Mouse (Mus musculus) intestine, embryonic 14.5 days (tissue): ENCODE results near the gene Il17rc. TPM values are rescaled to one million over a fixed set of nuclear protein-coding genes. Genes with fewer than 3 reads are reported as not detected.

Source experiments
- ATAC-seq: fragments of 200-750 bp; cut with Nextera tagmentation; replicated peaks from 2 replicates; pipeline ENCODE4 v1.8.0; 2017; ENCODE audit warnings: low read depth, moderate number of reproducible peaks, moderate TSS enrichment, moderate library complexity; ENCODE audit not compliant: low FRiP score, low TSS enrichment
- DNase-seq: peaks from one replicate; pipeline ENCODE4 v3.0.0-alpha.2; 2018; ENCODE audit warnings: low spot score
- H3K27ac ChIP-seq: fragments of 300-500 bp; sonication (generic); 2 replicates; pipeline ENCODE4 v1.5.1; 2014; ENCODE audit warnings: low read depth, mild to moderate bottlenecking, control low read depth
- H3K27me3 ChIP-seq: fragments of 300-500 bp; sonication (generic); replicated peaks from 2 replicates; pipeline ENCODE4 v1.6.1; 2014; ENCODE audit warnings: low read length, control low read depth; ENCODE audit not compliant: control insufficient read depth, insufficient read depth
- H3K36me3 ChIP-seq: fragments of 300-500 bp; sonication (generic); 2 replicates; pipeline ENCODE4 v1.6.1; 2014; ENCODE audit warnings: low read length, control low read depth; ENCODE audit not compliant: control insufficient read depth, insufficient read depth
- H3K4me1 ChIP-seq: fragments of 300-500 bp; sonication (generic); replicated peaks from 2 replicates; pipeline ENCODE4 v1.6.1; 2014; ENCODE audit warnings: low read length, control low read depth, mixed read lengths; ENCODE audit not compliant: control insufficient read depth, insufficient read depth
- H3K4me2 ChIP-seq: fragments of 300-500 bp; sonication (generic); 2 replicates; pipeline ENCODE4 v1.6.1; 2014; ENCODE audit warnings: low read length
- H3K4me3 ChIP-seq: fragments of 300-500 bp; sonication (generic); 2 replicates; pipeline ENCODE4 v1.5.1; 2014; ENCODE audit warnings: low read depth, low read length, control low read depth, mixed read lengths
- H3K9ac ChIP-seq: fragments of 300-500 bp; sonication (generic); 2 replicates; pipeline ENCODE4 v1.6.1; 2014; ENCODE audit warnings: mild to moderate bottlenecking, low read length
- H3K9me3 ChIP-seq: fragments of 300-500 bp; sonication (generic); 2 replicates; pipeline ENCODE4 v1.6.1; 2016; ENCODE audit warnings: low read length, control low read depth; ENCODE audit not compliant: control insufficient read depth
- WGBS: fragments of 180-500 bp; shearing (Covaris S2); extraction: QIAGEN DNeasy Blood & Tissue Kit; methylation state at CpG from one replicate; pipeline ENCODE4 v1.1.7; 2014; 5-methylcytosine and 5-hydroxymethylcytosine counted together
- polyA plus RNA-seq: library from polyadenylated mRNA; unstranded; fragments of >200 nt; fragmentation: Nextera tagmentation; extraction: Ambion mirVana; gene quantifications from 2 replicates; pipeline ENCODE4 v1.2.1, GENCODE M21; 2014

Il17rc gene
- polyA plus RNA-seq, 1 experiment from 2014 or later, result 18.5 TPM

DNA sequence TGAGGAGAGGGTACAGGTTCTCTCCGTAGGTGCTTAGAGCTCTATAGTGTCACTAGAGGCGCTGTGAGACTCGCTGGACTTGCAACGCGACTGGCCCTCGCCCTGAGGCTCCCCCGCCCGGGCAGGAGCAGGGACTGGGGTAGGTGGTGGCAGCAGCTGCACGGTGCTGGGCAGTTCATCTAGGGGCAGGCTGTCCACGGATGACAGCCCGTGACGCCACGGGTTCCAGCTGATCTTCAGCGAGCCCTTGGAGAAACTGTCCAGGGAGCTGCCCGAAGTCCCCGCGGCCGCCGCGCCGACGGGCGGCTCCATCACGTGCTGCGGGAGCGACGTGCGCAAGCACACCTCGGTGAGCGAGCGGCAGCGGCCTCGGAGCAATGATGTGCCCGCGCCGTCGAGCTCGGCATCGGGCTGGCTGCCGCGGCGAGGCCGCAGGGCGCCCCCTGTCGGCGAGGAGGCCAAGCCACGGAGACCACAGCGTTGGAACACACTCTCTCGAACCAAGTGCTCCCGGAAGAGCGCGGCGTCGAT, 23.1 kb downstream of the Il17rc start:
- Histone ChIP-seq H3K9ac (peak overlapping the region; percentile 48), H3K4me1 (peaks cover 4% of the 10 kb centered on the region; the same call in 1 of the 2 replicates), H3K9me3 (no peaks in the 10 kb centered on the region), H3K4me3 (peak overlapping the region; percentile 43), H3K36me3 (peaks cover 9% of the 10 kb centered on the region; the same call in 1 of the 2 replicates), H3K4me2 (peak overlapping the region; percentile 71), H3K27me3 (peaks cover 24% of the 10 kb centered on the region), H3K27ac (no peak overlapping the region)
- ATAC-seq, result peak; percentile 82
- DNase-seq, result peak; percentile 82
- WGBS, result under 1% methylated on average over 52 of the region's 54 CpGs

DNA sequence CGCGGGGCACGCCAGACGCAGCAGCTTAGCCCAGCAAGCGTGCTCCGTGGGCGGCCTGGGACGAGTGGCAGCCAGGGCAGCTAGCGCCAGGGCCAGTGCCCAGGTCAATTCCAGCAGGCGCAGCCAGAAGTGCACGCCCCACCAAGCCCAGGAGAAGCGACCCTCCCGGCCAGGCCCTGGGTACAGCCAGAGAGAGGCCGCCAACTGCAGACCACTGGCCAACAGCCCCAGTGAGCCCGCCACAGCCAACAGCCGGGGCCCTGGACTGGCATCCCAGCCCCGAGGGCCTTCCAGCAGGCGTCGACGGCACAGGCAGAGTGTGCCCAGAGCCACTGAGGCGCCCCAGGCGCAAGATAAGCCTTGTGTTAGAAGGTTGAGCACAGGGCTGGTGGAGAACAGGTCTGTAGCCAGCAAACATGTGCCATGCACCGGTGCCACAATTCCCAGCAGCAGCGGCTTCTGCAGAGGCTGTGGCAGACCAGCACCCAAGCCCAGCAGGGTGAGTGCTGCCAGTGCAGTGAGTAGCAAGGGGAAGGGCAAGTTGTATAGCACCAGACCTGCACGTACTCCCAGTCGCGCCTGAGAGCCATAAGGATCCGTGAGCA, 23.9 kb downstream of the Il17rc start:
- H3K27me3 ChIP-seq, result peaks cover 28% of the 10 kb centered on the region
- no peak for DNase-seq
- no peak overlapping the region for H3K27ac ChIP-seq
- 37% methylated on average over 28 of the region's 28 CpGs for WGBS
- H3K9me3 ChIP-seq, result no peaks in the 10 kb centered on the region
- peak overlapping the region; percentile 71 for H3K4me2 ChIP-seq
- H3K4me3 ChIP-seq, result peak overlapping the region; percentile 43
- H3K9ac ChIP-seq, result peak overlapping the region; percentile 48; the same call in 1 of the 2 replicates
- ATAC-seq, result no peak
- H3K36me3 ChIP-seq, result 0 out of 2 replicates have a peak, but pooled peaks cover under 1% of the 10 kb centered on the region
- H3K4me1 ChIP-seq, result peaks cover 4% of the 10 kb centered on the region; the same call in 1 of the 2 replicates

DNA sequence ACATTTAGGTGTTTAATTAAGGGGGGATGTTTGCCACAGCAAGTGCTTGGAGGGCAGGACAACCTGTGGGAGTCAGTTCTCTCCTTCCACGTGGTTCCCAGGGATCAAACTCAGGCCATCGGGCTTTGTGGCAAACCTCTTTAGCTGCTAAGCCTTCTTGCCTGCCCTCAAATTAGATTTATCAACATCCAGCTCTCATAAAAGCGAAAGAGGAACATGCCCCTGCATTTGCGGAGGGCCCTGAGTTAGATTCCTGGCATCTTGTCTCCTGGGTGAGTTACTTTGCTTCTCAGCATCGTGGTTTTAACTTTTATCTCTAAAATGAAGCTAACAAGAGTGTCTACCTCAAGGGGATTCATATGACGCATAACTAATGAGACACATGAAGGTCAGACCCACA, 28.1 kb downstream of the Il17rc start:
- H3K4me3 ChIP-seq, result no peak overlapping the region

DNA sequence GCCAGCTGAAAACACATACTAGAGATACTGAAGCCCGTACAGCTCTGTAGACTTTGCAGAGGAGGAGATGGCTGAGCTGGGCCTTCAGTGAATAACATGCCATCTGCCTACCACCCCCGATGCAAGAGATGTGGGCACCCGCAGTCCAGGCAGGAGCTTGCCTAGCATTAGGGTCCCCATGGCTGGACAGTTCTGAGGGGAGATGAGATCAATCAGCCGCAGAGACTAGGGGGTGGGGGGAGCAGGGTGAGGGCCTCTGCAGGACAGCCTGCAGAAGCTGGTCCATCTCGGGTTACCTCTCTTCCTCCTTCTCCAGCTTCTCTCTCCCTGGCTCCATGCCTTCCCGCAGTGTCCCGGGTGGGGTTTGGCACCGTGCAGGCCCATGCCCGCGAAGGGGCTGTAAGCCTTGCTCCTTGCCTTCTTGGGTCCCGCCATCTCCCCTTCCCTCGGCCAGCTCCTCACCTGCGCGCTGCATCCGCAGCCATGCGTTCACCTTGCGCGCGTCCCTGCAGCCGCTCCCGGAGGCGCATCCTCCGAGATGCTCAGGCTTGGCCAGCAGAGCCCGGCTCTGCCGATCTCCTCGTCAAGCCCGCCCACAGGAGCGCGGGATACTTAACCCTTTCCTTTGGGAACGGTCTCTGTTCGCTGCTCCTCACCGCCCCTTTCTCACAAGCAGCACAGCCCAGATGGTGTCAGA, 30.3 kb downstream of the Il17rc start, which contains the start of gene Prrt3:
Gene Prrt3 (minus strand): TSS at position 544 of the 697 bp plus-strand sequence.
- Histone ChIP-seq H3K4me3 (peak within 1 kb of the TSS; percentile 32), H3K27ac (no peak within 1 kb of the TSS), H3K9me3 (no peaks in the 10 kb centered on the region), H3K9ac (0 out of 2 replicates have a peak within 1 kb of the TSS, but pooled peaks have one; percentile 25), H3K36me3 (no peaks in the 10 kb centered on the region), H3K4me1 (no peaks in the 10 kb centered on the region), H3K4me2 (peak within 1 kb of the TSS; percentile 44), H3K27me3 (peaks cover 38% of the 10 kb centered on the region)
- 0 out of 2 replicates have a peak, but pooled peaks have one; percentile 34 for ATAC-seq
- WGBS, result 4% methylated on average over 32 of the region's 32 CpGs
- peak; percentile 58 for DNase-seq

More for the DNA sequence above, 28.1 kb downstream of the Il17rc start:
- H3K9me3 ChIP-seq, result no peaks in the 10 kb centered on the region
- DNase-seq (no peak), ATAC-seq (no peak)
- H3K9ac ChIP-seq, result no peak overlapping the region
- no peaks in the 10 kb centered on the region for H3K36me3 ChIP-seq
- WGBS, result 72% methylated on average over 6 of the region's 6 CpGs
- H3K27ac ChIP-seq, result no peak overlapping the region
- peaks cover 4% of the 10 kb centered on the region; the same call in 1 of the 2 replicates for H3K4me1 ChIP-seq
- H3K4me2 ChIP-seq, result no peak overlapping the region
- H3K27me3 ChIP-seq, result peaks cover 56% of the 10 kb centered on the region

DNA sequence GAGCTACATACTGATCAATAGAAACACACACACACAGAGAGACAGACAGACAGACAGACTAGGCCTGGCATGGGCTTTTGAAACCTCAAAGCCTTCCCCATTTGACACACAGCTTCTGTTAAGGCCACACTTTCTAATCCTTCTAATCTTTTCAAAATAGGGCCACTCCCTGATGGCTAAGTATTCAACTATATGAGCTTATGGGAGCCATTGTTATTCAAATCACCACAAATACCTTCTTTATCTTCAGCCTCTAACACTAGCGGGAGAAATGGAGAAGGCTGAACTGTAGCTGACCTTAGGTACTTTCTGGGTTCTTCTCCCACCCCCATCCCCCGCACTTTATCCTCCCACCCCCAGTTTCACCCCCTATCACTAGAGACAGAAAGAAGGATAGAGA, 31.6 kb downstream of the Il17rc start:
- Histone ChIP-seq H3K36me3 (no peaks in the 10 kb centered on the region), H3K27ac (no peak overlapping the region), H3K27me3 (peaks cover 32% of the 10 kb centered on the region), H3K9ac (no peak overlapping the region), H3K4me3 (no peak overlapping the region), H3K4me2 (no peak overlapping the region), H3K9me3 (no peaks in the 10 kb centered on the region), H3K4me1 (no peaks in the 10 kb centered on the region)
- no peak for DNase-seq
- no peak for ATAC-seq
- WGBS, result 82% methylated on average over 2 of the region's 2 CpGs

DNA sequence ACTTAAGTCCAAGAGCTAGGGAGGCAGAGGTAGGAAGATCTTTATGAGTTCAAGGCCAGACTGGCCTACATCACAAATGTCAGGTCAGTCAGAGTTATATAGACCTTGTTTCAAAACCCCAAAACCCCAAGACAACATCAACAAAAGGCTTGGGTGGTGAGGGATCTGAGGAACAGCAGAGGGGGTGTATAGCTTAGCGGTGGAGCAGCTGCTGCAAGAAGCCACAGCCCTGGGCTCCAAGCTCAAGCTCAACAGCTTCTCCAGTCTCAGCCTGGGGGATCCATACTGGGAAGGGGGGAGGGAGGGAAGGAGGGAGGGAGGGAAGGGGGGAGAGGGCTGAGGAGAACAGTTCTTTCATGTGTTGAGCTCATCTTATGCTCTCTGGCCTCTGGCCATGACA, 34.5 kb downstream of the Il17rc start:
- WGBS, result 89% methylated on average over 1 of the region's 1 CpGs
- Histone ChIP-seq H3K9ac (no peak overlapping the region), H3K9me3 (no peaks in the 10 kb centered on the region), H3K4me3 (no peak overlapping the region), H3K27ac (no peak overlapping the region), H3K36me3 (no peaks in the 10 kb centered on the region), H3K27me3 (peaks cover 22% of the 10 kb centered on the region), H3K4me1 (no peaks in the 10 kb centered on the region), H3K4me2 (no peak overlapping the region)
- ATAC-seq, result no peak
- no peak for DNase-seq

DNA sequence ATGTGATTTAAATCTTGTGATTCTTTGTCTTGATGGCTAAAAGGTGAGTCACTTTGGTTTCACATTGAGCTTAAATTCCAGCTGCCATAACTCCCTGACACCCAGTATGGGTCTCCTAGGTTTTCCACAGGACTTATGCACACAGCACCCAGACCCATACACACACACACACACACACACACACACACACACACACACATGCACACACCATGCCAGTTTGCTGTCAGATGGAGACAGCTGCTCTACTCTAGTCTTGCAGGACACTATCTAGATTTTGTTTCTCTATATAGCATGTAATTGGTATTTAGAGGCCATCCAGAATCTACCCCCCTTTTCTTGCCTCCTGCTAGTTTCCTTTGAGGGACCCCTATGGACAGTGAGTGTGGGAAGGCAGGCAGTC, 35.9 kb downstream of the Il17rc start:
- no peak overlapping the region for H3K9ac ChIP-seq
- H3K27ac ChIP-seq, result no peak overlapping the region
- H3K4me3 ChIP-seq, result no peak overlapping the region
- H3K9me3 ChIP-seq, result no peaks in the 10 kb centered on the region
- no peak for DNase-seq
- no peaks in the 10 kb centered on the region for H3K4me1 ChIP-seq
- peaks cover 8% of the 10 kb centered on the region; the same call in 1 of the 2 replicates for H3K27me3 ChIP-seq
- no peaks in the 10 kb centered on the region for H3K36me3 ChIP-seq
- no peak for ATAC-seq
- no peak overlapping the region for H3K4me2 ChIP-seq

DNA sequence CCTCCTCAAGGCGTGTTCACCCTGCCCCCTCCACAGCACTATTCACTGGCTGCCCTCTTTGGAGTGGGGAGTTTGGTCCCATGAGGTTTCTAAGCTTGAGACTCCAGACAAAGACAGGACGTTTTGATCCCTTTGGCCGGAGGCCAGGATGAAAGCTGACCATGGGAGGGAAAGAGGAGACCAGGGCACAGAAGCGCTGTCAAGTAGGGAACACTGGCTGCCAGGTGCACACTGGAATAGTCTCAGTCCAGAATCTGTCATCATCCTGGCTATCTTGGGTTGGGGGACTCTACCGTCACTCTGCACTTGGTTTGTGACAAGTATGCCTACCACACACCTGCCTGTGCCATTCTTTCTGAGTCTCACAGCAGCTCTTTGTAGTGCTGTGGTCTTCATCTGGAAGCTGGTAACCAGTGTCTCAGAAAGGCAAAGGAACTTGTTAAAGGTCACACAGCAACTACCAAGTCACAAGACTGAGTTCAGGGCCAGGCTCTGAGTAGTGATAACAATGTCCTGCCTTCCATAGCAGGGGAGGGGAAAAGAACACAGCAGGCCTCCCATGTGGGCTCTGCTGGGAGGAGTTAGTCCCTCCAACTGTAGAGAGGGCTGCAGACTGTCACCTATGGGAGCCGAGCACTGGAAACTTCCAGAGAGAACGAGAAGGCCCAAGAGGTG, 37.2 kb downstream of the Il17rc start:
- no peak overlapping the region for H3K4me2 ChIP-seq
- ATAC-seq (no peak), DNase-seq (no peak)
- no peaks in the 10 kb centered on the region for H3K27me3 ChIP-seq
- no peaks in the 10 kb centered on the region for H3K9me3 ChIP-seq
- H3K36me3 ChIP-seq, result no peaks in the 10 kb centered on the region
- H3K4me1 ChIP-seq, result no peaks in the 10 kb centered on the region
- H3K4me3 ChIP-seq, result no peak overlapping the region
- 68% methylated on average over 7 of the region's 7 CpGs for WGBS
- H3K27ac ChIP-seq, result no peak overlapping the region
- H3K9ac ChIP-seq, result no peak overlapping the region
